Mouse (Mus musculus): ENCODE results near the gene Tnfrsf22.

The Tnfrsf22 gene

DNA sequence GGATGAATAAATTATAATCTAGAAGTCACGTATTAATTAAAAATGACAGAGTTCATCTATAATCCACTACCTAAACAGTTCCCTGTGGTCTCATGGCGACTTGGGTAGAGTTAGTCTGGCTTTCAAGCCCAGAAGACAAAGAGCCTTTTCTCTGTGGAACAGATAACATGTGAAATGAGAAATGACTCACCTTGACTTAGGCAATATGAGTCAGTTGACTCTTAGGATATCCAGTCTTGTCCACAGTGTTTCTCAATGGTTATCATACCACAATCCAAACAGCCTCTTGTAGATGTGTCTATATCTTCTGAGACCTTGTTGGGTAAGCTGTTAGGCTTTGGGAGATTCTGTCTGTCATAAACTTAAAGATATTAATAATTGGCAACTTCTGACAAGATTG, 18.0 kb downstream of the Tnfrsf22 start:
- no peak for DNase-seq (ENCODE audit: low read depth, low spot score)

DNA sequence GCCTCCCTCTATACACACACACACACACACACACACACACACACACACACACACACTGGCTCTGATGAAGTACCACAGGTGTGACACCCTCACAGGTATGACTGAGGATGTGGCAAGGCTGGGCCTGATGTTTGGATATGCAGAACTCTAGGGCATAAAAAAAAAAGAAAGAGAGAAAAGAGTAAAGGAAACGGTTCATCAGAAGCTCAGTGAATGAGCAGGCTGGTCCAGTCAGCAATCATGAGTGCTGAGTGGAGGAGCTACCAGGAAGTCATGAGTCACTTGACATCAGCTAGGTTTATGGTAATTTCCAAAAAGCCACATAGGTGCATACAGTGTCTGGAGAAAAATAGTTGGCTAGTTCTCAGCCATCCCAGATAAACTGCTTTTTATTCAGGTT, 20.0 kb downstream of the Tnfrsf22 start:
- peak; percentile 76 for DNase-seq (ENCODE audit: low read depth, low spot score)

DNA sequence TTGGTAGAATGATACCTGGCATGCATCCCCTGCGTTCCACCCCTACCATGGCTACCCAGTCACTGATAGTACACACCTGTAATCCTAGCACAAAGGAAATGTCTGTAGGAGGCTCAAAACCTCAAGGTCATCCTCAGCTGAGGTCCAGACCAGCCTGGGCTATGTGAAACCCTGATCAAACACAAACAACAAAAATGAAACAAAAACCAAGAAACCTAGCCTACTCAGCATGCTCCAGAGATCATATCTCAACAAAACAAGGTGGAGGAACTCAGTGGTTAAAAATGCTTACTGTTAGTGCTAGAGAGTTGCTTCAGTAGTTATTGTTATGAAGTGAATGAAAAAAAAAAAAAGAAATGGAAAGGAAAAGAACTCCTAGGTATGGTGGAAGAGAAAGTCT, 20.9 kb downstream of the Tnfrsf22 start, which contains the start of gene Tnfrsf26:
Gene Tnfrsf26, minus strand, starts transcription at position 183 of the 400 bp plus-strand sequence.
- peak; percentile 56 for DNase-seq (ENCODE audit: low read depth, low spot score)

DNA sequence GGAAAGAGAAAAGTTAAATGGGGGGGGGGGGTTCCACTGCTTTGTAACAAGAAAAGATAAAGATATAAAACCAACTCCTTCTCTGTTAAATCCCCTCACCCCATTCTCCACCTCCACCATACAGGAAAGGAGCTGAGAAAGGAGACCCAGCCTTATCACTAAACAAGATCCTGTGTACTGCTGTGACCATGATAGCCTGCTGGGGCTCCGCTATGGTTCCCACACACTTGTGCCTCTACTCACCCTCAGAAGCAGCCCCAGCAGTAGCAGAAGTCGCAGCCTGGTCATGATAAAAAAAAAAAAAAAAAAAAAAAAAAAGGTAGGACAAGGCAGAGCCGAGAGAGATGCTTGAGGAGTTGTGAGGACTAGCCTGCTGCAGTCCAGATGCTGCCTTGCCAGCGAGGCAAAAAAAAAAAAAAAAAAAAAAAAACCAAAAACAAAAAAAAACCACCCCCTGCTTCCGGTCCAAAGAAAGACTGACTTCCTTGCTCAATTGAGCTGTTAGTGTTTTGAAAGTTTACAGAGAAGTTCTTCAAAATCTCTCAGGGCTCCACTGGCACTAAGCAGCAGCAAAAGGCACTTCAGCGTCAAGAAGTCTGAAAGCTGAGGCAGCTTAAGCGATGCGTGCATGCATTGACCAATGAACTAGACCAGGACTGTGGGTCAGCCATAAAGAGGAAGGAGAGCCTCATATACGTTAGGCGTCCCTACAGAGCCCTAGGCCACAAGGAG, 21.7 kb downstream of the Tnfrsf22 start:
- DNase-seq (ENCODE audit: low read depth, low spot score), result peak; percentile 57

DNA sequence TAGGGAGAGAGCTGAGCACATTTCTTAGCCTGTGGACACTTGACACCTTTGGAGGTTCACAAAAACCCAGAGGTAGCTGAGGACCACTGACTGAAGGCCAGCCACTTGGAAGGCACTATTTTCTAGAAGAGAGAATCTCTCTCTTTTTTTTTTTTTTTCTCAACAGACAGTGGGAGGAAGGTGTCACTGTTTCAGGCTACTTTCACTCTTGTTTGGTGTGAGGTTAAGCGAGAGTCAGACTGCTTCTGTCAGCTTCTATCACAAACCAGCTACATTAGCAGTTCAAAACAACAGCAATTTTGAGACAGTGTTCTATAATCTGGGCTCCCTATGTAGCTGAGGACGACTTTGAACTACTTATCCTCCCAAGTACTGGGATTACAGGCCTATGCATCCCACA, 23.3 kb downstream of the Tnfrsf22 start:
- DNase-seq (ENCODE audit: low read depth, low spot score), result peak; percentile 63

GRCm38 (mm10) chr7:143625151-143625550, 24.3 kb downstream of the Tnfrsf22 start:
- DNase-seq (ENCODE audit: low read depth, low spot score), result peak; percentile 63

DNA sequence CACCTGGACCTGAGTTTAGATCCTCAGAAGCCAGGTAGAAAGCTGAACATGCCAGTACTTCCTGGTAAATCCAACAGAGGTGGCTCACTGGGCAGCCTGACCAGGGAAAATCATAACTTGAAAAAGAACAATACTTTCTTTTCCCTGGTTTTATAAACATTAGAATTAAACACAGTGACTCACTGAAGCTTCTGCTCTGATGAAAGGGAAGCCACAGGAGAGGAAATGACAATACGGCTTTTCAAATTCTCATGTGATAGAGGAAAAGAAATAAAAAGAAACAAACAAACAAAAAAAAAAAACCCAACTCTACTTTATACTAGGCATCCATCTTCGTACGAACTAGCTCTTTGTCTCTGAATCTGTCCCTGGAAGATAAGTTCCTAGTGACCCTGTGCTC, 24.9 kb downstream of the Tnfrsf22 start:
- peak; percentile 47 for DNase-seq (ENCODE audit: low read depth, low spot score)

- no peak for DNase-seq (ENCODE audit: low read depth, low spot score)
These were observed 28.5 kb downstream of the Tnfrsf22 start for GRCm38 (mm10) chr7:143620951-143621350.

GRCm38 (mm10) chr7:143614404-143615135, 34.9 kb downstream of the Tnfrsf22 start:
- no peak for DNase-seq (ENCODE audit: low read depth, low spot score)

GRCm38 (mm10) chr7:143612215-143612614, 37.2 kb downstream of the Tnfrsf22 start:
- peak; percentile 62 for DNase-seq (ENCODE audit: low read depth, low spot score)

- no peak for DNase-seq (ENCODE audit: low read depth, low spot score)
These were observed 44.1 kb downstream of the Tnfrsf22 start for GRCm38 (mm10) chr7:143605321-143605720.

GRCm38 (mm10) chr7:143604889-143605288, 44.6 kb downstream of the Tnfrsf22 start:
- DNase-seq (ENCODE audit: low read depth, low spot score), result no peak

DNA sequence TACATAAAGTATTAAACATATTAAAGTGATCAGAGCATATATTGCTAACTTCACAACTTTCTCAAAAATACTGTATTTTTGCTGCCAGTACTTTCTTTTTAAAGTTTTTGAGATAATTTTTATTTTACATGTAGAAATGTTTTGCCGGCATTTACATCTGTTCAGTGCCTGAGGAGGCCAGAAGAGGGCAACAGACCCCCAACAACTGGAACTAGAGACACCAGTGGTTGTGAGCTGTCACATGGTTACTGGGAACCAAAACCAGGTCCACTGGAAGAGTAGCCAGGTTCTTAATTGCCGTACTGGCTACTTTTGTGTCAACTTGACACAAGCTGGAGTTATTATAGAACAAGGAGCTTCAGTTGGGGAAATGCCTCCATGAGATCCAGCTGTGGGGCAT, 47.8 kb downstream of the Tnfrsf22 start:
- DNase-seq (ENCODE audit: low read depth, low spot score), result peak; percentile 51

GRCm38 (mm10) chr7:143600231-143600740, 49.2 kb downstream of the Tnfrsf22 start:
- DNase-seq (ENCODE audit: low read depth, low spot score), result no peak

DNA sequence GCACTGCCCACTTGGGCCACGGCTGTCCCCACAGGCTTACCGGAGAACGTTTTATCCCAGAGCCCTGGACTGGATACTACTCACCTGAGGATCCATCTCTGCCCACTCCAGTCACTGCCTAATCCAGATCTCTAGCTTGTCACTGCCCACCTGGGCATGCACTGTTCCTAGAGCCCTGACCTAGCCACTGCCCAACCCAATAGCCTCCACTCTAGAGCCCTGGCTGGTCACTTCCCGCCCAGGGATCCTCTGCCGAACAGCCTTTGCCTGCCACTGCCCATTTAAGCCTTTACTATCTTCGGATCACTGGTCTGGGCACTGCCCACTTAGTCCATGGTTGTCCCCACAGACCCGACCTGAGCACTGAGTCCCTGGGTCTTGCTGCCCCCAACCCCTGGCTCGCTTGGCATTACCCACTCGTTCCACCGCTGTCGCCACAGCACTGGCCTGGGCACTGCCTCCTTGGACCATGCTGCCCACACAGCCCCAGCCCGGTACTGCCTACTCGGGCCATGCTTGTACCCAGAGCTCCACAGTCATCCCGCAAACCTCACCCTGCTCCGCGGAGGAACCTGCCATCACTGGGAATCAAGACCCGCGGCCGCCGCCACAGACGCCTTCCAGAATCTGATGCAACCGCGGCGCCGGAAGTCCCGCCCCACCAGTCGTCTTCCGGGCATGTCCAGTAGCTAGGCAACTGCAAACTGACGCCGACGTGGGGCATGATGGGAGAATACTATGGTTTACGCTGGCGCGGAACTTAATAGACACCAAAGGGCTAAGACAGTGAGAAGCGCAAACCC, 49.8 kb downstream of the Tnfrsf22 start, which contains the start of gene Cars:
Gene Cars, minus strand, starts transcription at position 663 of the 803 bp plus-strand sequence.
- DNase-seq (ENCODE audit: low read depth, low spot score), result peak; percentile 98

- DNase-seq (ENCODE audit: low read depth, low spot score), result no peak
These were observed 54.6 kb downstream of the Tnfrsf22 start for GRCm38 (mm10) chr7:143594865-143595264.

DNA sequence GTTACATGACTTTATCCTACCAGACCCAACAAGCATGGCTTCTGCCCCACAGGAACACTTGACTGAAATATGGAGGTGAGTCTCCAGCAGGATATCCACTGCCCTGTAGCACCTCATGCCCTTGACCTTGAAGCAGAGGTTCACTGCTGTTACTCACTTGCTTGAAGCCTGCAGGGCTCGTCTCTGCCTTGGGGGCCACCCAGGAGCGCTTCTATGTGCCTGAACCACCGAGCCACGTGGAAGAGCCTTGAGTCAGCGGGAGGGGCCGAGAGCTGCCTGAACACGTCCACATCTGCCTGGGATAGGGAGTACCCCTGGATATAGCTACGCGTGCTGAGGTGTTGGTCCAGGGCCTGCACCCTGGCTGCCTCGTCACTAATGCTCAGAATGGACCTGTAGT, 57.2 kb downstream of the Tnfrsf22 start:
- no peak for DNase-seq (ENCODE audit: low read depth, low spot score)

- no peak for DNase-seq (ENCODE audit: low read depth, low spot score)
These were observed 61.5 kb downstream of the Tnfrsf22 start for GRCm38 (mm10) chr7:143588006-143588405.

GRCm38 (mm10) chr7:143587586-143587985, 61.9 kb downstream of the Tnfrsf22 start:
- no peak for DNase-seq (ENCODE audit: low read depth, low spot score)

Measured in CD4-positive, CD25-positive, alpha-beta regulatory T cell, adult 2 months (primary cell).